Mouse (Mus musculus): Measurements from ENCODE around the gene Sox5. TPM values are rescaled to one million over a fixed set of nuclear protein-coding genes. Genes with fewer than 3 reads are reported as not detected.
"Not testable (repeated sequence)": the region's sequence is repeated elsewhere in the genome, so short reads cannot be mapped to it uniquely, and the experiment has no call there.

Gene Sox5
- total RNA-seq, 1 experiment from 2014 or later = 0.67 TPM

DNA sequence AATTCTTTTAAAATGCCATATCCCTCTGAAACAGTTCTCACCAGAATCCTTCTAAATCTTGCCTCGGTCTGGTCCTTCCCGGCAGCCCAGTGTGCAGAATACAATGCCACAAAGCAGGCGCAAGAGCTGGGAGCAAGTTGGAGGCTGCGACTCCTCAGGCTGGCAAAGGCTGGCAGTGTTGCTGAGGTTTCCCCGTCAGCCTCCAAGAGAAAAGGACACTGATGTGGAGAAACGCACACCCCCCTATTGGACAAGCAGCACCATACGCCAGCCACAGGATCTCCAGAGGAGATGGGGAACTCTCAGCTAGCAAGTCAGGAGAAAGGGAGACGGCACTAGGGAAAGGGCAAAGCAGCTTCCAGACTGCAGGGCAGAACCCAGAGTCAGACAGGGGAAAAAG is 577.8 kb downstream of the Sox5 start:
- ATAC-seq (replicated peaks; ENCODE audit: insufficient number of reproducible peaks, low FRiP score, low TSS enrichment, poor library complexity, severe bottlenecking) = no peak

DNA sequence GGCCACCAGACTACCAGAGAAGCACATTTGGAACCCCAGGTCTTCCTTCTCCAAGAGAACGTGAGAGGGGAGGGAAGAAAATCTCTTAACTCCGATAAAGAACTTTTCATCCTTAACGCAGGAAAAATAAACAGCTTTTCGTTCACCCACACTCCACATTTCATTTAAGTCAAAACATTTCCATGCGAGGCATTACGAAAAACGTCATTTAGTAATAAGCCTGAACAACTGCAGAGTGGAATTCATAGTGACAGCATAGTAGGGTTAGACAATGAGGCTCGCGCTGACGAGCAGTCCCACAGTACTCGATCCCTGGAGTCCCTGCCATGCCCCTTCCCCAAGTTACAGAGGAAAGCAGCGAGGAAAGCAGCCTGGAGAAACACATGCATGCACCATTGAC is 578.8 kb downstream of the Sox5 start:
- ATAC-seq (replicated peaks; ENCODE audit: insufficient number of reproducible peaks, low FRiP score, low TSS enrichment, poor library complexity, severe bottlenecking) = no peak

- ATAC-seq (replicated peaks; ENCODE audit: insufficient number of reproducible peaks, low FRiP score, low TSS enrichment, poor library complexity, severe bottlenecking) = no peak
Measured at GRCm38 (mm10) chr6:144201402-144202040, 580.3 kb downstream of the Sox5 start.

DNA sequence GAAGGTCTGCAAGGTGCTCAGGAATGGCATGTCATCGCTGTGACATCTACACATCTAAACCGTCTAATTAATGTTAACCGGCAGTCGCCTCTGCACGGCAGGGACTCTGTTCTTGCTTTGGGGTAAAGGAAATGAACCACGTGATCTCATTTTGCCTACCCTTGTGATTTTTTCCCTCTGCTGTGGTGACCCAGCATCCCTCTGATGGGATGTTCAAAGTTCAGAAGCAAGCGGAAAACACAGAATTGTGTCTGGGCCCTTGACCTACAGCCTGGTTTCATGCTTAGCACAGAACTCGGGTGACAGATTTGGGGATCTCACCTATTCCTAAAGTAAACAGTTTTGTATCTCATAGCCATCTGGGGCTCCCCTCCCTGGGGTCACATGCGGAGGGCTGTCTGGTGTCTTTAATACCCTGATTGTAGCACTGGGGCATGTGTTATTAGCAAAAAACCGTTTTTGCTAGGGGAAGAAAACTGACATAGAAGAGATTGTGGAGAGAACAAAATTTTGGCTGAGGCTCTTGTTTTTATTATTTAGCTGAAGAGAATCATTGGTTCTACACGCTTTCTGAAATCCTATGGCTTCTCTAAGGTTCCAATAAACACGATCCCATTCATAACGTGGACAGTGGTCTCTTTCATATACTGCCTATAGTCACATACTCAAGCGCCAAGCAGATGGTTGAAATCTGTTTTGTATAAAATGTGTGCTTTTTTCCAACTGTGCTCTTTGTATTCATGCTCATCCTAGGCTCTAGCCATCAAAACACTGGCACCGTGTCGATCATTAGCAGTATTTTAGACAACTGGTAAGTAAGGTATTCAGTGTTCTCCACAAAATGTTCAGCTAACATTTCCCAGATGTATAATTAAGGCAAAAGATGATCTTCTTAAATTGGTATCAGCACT is 584.3 kb downstream of the Sox5 start:
- no peak for ATAC-seq (replicated peaks; ENCODE audit: insufficient number of reproducible peaks, low FRiP score, low TSS enrichment, poor library complexity, severe bottlenecking)

GRCm38 (mm10) chr6:144195934-144196333 is 585.8 kb downstream of the Sox5 start:
- no peak for ATAC-seq (replicated peaks; ENCODE audit: insufficient number of reproducible peaks, low FRiP score, low TSS enrichment, poor library complexity, severe bottlenecking)

DNA sequence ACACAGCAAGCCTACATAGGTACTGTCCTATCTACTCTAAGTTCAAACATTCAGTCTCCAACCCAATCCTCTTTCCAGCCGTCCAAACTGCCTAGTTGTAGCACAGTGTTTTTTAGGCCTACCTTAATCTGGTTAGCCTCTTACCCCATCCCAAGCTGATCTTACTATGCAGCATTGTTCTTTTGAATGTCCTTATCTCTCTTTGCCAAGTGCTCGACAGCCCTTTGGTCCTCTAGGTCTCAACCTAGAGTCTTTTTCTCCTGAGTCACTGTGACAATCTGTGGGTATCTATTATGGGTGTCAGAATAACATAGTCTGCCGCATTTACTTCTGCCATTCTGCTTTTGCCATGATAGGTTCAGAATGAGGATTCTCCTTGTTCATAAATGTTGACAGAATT is 598.7 kb downstream of the Sox5 start:
- ATAC-seq (replicated peaks; ENCODE audit: insufficient number of reproducible peaks, low FRiP score, low TSS enrichment, poor library complexity, severe bottlenecking) = no peak

DNA sequence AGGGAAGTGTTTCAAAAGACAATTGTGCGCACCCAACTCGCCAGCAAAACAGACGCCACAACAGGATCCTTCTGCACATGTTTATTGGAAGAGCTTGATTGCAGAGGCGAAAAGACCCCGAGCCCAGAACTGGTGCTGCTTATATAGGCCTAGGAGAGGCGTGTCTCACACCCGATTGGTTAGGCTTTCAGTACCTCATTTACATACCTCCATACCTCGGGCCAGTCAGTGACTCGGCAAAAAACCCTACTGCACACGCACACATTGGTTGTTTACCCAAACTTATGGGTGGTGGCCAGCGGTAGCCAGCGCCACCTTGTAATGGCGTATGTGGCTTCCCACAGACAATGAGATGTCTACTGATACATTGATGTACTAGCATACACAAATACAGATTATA is 599.3 kb downstream of the Sox5 start:
- not testable (repeated sequence) for ATAC-seq (replicated peaks; ENCODE audit: insufficient number of reproducible peaks, low FRiP score, low TSS enrichment, poor library complexity, severe bottlenecking)

GRCm38 (mm10) chr6:144181083-144181866 is 600.5 kb downstream of the Sox5 start:
- ATAC-seq (replicated peaks; ENCODE audit: insufficient number of reproducible peaks, low FRiP score, low TSS enrichment, poor library complexity, severe bottlenecking) = no peak

DNA sequence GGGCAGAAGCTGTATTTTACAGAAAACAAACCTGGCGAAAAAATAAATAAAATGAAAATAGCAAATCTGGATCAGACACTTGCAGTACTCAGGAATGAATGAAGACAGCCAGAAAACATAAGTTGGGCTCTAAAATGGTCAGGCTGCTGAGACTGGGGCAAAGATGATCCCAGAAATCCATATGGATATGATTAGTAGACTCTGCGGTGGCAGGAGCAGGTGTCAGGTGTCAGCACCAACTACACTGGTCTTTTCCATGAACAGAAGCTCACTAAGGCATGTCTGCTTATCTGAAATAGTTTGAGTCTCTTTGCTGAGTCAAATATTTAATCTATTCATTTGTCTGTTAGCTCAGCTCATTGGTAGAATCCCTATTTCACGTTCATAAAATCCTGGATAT is 602.7 kb downstream of the Sox5 start:
- no peak for ATAC-seq (replicated peaks; ENCODE audit: insufficient number of reproducible peaks, low FRiP score, low TSS enrichment, poor library complexity, severe bottlenecking)

DNA sequence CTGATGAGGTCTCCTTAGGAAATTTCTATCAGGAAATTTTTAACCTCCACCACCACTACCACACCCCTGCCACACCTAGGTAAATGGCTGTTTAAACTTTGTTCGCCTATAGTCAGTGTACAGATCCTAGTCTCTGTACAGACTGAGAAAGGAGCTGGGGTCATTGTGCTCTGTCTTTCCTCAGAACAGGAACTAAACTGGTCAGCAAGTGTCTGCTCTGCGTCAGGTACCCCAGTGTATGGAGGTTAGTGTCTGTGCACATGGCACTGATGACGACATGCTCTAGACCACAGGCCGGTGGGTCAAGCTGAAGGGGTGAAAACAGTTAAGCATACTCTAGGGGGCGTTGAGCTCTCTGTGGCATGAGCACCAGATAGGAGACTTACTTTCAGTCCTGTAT is 605.1 kb downstream of the Sox5 start:
- no peak for ATAC-seq (replicated peaks; ENCODE audit: insufficient number of reproducible peaks, low FRiP score, low TSS enrichment, poor library complexity, severe bottlenecking)

DNA sequence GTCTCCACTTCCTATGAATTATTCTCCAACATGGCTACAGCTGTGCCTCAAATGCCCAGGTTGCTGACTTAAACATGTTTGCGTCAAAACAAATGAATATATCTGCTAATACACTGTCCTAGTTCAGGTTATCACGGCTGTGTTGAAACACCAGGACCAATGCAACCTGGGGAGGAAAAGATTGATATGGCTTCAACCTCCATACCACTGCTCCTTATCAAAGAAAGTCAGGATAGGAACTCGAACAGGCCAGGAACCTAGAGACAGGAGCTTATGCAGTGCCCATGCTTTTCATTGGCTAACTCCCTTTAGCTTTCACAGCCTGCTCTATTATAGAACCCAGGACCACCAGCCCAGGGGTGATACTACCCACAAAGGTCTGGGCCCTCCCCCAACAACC is 606.2 kb downstream of the Sox5 start:
- ATAC-seq (replicated peaks; ENCODE audit: insufficient number of reproducible peaks, low FRiP score, low TSS enrichment, poor library complexity, severe bottlenecking) = no peak

DNA sequence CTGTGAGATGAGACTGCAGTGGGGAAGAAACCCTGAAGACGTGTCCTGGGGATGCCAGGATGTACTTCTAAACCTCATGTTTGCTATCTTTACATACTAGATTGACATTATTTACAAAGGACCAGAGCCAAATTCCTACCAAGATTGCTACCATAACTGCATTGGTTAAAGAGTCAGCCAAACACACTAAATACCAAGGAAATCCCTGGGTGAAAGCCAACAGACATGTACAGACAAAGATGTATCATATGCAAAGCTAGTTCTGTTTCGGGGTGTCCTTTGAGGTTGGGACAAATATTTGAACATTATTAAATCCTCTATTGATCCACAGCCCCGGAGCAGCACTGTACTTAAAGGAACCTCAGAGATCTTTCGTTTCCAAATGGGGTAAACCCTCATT is 611.2 kb downstream of the Sox5 start:
- no peak for ATAC-seq (replicated peaks; ENCODE audit: insufficient number of reproducible peaks, low FRiP score, low TSS enrichment, poor library complexity, severe bottlenecking)

GRCm38 (mm10) chr6:144169791-144170190 is 612.0 kb downstream of the Sox5 start:
- no peak for ATAC-seq (replicated peaks; ENCODE audit: insufficient number of reproducible peaks, low FRiP score, low TSS enrichment, poor library complexity, severe bottlenecking)

GRCm38 (mm10) chr6:144168696-144169476 is 612.9 kb downstream of the Sox5 start:
- no peak for ATAC-seq (replicated peaks; ENCODE audit: insufficient number of reproducible peaks, low FRiP score, low TSS enrichment, poor library complexity, severe bottlenecking)

GRCm38 (mm10) chr6:144167058-144167457 is 614.7 kb downstream of the Sox5 start:
- no peak for ATAC-seq (replicated peaks; ENCODE audit: insufficient number of reproducible peaks, low FRiP score, low TSS enrichment, poor library complexity, severe bottlenecking)

GRCm38 (mm10) chr6:144166651-144167050 is 615.1 kb downstream of the Sox5 start:
- ATAC-seq (replicated peaks; ENCODE audit: insufficient number of reproducible peaks, low FRiP score, low TSS enrichment, poor library complexity, severe bottlenecking) = no peak

DNA sequence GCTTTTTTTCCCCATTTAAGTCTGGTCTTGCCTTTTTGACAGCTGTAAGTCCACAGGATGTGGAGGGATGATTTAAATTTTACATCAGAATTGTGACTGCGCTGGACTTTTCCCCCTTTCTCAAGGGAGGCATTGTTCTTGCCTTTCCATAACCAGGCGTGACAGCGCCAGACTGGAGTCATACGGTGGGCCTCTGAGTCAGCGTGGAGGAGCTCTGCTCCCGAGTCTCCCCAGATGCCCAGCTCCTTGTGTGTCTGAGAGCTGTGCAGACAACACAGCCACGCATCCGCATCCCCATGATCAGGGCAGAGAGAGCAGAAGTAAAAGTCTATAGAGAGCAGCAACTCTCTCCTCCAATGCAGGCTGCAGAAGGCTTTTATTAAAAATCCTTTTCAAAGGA is 615.7 kb downstream of the Sox5 start:
- no peak for ATAC-seq (replicated peaks; ENCODE audit: insufficient number of reproducible peaks, low FRiP score, low TSS enrichment, poor library complexity, severe bottlenecking)

DNA sequence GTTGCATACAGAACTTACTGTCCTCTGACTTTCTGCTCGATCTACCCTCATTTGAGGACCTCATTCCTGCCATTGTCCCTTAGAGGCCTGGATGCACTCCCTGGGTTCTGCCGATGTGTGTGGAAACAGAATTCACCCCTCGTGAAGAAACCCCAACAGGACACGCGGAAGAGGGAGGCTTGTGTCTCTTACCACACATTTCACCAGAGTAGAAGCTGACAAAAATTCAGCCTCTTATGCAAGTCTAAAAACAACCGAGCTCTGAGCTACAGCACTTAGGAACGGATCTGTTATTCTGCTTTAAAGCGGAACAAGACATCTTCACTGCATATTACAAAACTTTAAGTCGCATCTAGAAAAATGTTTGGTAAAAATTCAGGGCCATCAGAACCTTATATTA is 618.3 kb downstream of the Sox5 start:
- no peak for ATAC-seq (replicated peaks; ENCODE audit: insufficient number of reproducible peaks, low FRiP score, low TSS enrichment, poor library complexity, severe bottlenecking)

- no peak for ATAC-seq (replicated peaks; ENCODE audit: insufficient number of reproducible peaks, low FRiP score, low TSS enrichment, poor library complexity, severe bottlenecking)
Measured at GRCm38 (mm10) chr6:144158637-144159036, 623.1 kb downstream of the Sox5 start.

Data from monocyte, adult 5-6 weeks (primary cell).